Mouse (Mus musculus) limb, embryonic 11.5 days (tissue): ENCODE measurements at regions not wholly inside any gene's neighbourhood (a gene's known extent, or its start where the extent isn't known, plus 50 kb on each side); places are given as distances from the start of the nearest gene placed in this dataset.
"Not testable (repeated sequence)": the region's sequence is repeated elsewhere in the genome, so short reads cannot be mapped to it uniquely, and the experiment has no call there.

Experiments
- ATAC-seq: fragments of 200-750 bp; cut with Nextera tagmentation; 2 replicates; pipeline ENCODE4 v1.8.0; 2017; ENCODE audit warnings: low read depth; ENCODE audit not compliant: insufficient number of reproducible peaks, low FRiP score, low TSS enrichment
- DNase-seq: peaks from one replicate; pipeline ENCODE4 v3.0.0-alpha.2; 2015; ENCODE audit warnings: low spot score
- H3K27ac ChIP-seq: fragments of 300-500 bp; sonication (generic); replicated peaks from 2 replicates; pipeline ENCODE4 v1.5.1; 2014; ENCODE audit warnings: low read depth, mild to moderate bottlenecking, low read length
- H3K27me3 ChIP-seq: fragments of 300-500 bp; sonication (generic); 2 replicates; pipeline ENCODE4 v1.6.1; 2014; ENCODE audit warnings: mild to moderate bottlenecking, low read length, mixed read lengths; ENCODE audit not compliant: control insufficient read depth, insufficient read depth
- H3K36me3 ChIP-seq: fragments of 300-500 bp; sonication (generic); 2 replicates; pipeline ENCODE4 v1.6.1; 2014; ENCODE audit warnings: mild to moderate bottlenecking, low read length, moderate library complexity, mixed read lengths; ENCODE audit not compliant: control insufficient read depth, insufficient read depth
- H3K4me1 ChIP-seq: fragments of 300-500 bp; sonication (generic); 2 replicates; pipeline ENCODE4 v1.6.1; 2014; ENCODE audit warnings: low read length, mixed read lengths; ENCODE audit not compliant: control insufficient read depth, insufficient read depth
- H3K4me2 ChIP-seq: fragments of 300-500 bp; sonication (generic); 2 replicates; pipeline ENCODE4 v1.6.1; 2014; ENCODE audit warnings: low read depth, mild to moderate bottlenecking, moderate library complexity; ENCODE audit not compliant: severe bottlenecking
- H3K4me3 ChIP-seq: fragments of 300-500 bp; sonication (generic); 2 replicates; pipeline ENCODE4 v1.5.1; 2014; ENCODE audit warnings: low read depth, low read length
- H3K9ac ChIP-seq: fragments of 300-500 bp; sonication (generic); 2 replicates; pipeline ENCODE4 v1.6.1; 2014; ENCODE audit warnings: mild to moderate bottlenecking, low read length
- H3K9me3 ChIP-seq: fragments of 300-500 bp; sonication (generic); 2 replicates; pipeline ENCODE4 v1.6.1; 2016; ENCODE audit warnings: low read length; ENCODE audit not compliant: control insufficient read depth
- WGBS: fragments of 180-500 bp; shearing (Covaris S2); extraction: QIAGEN DNeasy Blood & Tissue Kit; methylation state at CpG from one replicate; pipeline ENCODE4 v1.1.7; 2014; 5-methylcytosine and 5-hydroxymethylcytosine counted together

- H3K4me2 ChIP-seq: no peak overlapping the region
- H3K27ac ChIP-seq: no peak overlapping the region
- no peaks in the 10 kb centered on the region for H3K36me3 ChIP-seq
- WGBS: 83% methylated on average over 2 of the region's 2 CpGs
- ATAC-seq (no peak), DNase-seq (no peak)
- H3K27me3 ChIP-seq: no peaks in the 10 kb centered on the region
- no peaks in the 10 kb centered on the region for H3K4me1 ChIP-seq
- no peak overlapping the region for H3K4me3 ChIP-seq
- no peaks in the 10 kb centered on the region for H3K9me3 ChIP-seq
- no peak overlapping the region for H3K9ac ChIP-seq
Observed at GRCm38 (mm10) chr5:4248422-4248821, 56.3 kb downstream of the Mterf1b start.

- not testable (repeated sequence) for H3K27me3 ChIP-seq, H3K4me2 ChIP-seq, H3K27ac ChIP-seq, H3K36me3 ChIP-seq, H3K9ac ChIP-seq, ATAC-seq, H3K4me3 ChIP-seq, H3K4me1 ChIP-seq, DNase-seq, H3K9me3 ChIP-seq
- WGBS: 85% methylated on average over 5 of the region's 5 CpGs
Observed at GRCm38 (mm10) chr5:4254280-4254679, 62.1 kb downstream of the Mterf1b start.

- no peak overlapping the region for H3K4me3 ChIP-seq
- no peak overlapping the region for H3K4me2 ChIP-seq
- peaks cover 4% of the 10 kb centered on the region; the same call in 1 of the 2 replicates for H3K4me1 ChIP-seq
- 13% methylated on average over 12 of the region's 12 CpGs for WGBS
- H3K27ac ChIP-seq: no peak overlapping the region
- no peak overlapping the region for H3K9ac ChIP-seq
- ATAC-seq: peak; percentile 54; the same call in 1 of the 2 replicates
- no peaks in the 10 kb centered on the region for H3K27me3 ChIP-seq
- H3K36me3 ChIP-seq: no peaks in the 10 kb centered on the region
- H3K9me3 ChIP-seq: no peaks in the 10 kb centered on the region
- DNase-seq: peak; percentile 53
Observed at GRCm38 (mm10) chr5:4257048-4257750, 65.0 kb downstream of the Mterf1b start.

GRCm38 (mm10) chr5:4259260-4259659 is 67.1 kb downstream of the Mterf1b start:
- WGBS: 94% methylated on average over 4 of the region's 4 CpGs
- no peaks in the 10 kb centered on the region for H3K36me3 ChIP-seq
- DNase-seq (no peak), ATAC-seq (no peak)
- H3K4me1 ChIP-seq: peaks cover 4% of the 10 kb centered on the region; the same call in 1 of the 2 replicates
- H3K4me2 ChIP-seq: no peak overlapping the region
- no peak overlapping the region for H3K27ac ChIP-seq
- no peaks in the 10 kb centered on the region for H3K9me3 ChIP-seq
- no peak overlapping the region for H3K4me3 ChIP-seq
- H3K9ac ChIP-seq: no peak overlapping the region
- no peaks in the 10 kb centered on the region for H3K27me3 ChIP-seq

GRCm38 (mm10) chr5:4262666-4263065 is 70.5 kb downstream of the Mterf1b start:
- WGBS: 96% methylated on average over 1 of the region's 1 CpGs
- Histone ChIP-seq H3K4me1 (peaks cover 4% of the 10 kb centered on the region; the same call in 1 of the 2 replicates), H3K36me3 (no peaks in the 10 kb centered on the region), H3K9ac (no peak overlapping the region), H3K4me2 (no peak overlapping the region), H3K27ac (no peak overlapping the region), H3K9me3 (no peaks in the 10 kb centered on the region), H3K27me3 (no peaks in the 10 kb centered on the region), H3K4me3 (no peak overlapping the region)
- no peak for DNase-seq
- no peak for ATAC-seq

- peak; percentile 36 for DNase-seq
- 61% methylated on average over 5 of the region's 5 CpGs for WGBS
- Histone ChIP-seq H3K27ac (no peak overlapping the region), H3K4me1 (no peaks in the 10 kb centered on the region), H3K4me2 (no peak overlapping the region), H3K9me3 (no peaks in the 10 kb centered on the region), H3K9ac (no peak overlapping the region), H3K36me3 (no peaks in the 10 kb centered on the region), H3K27me3 (no peaks in the 10 kb centered on the region), H3K4me3 (no peak overlapping the region)
- no peak for ATAC-seq
Observed at GRCm38 (mm10) chr5:4263560-4264160, 71.5 kb downstream of the Mterf1b start.

GRCm38 (mm10) chr5:4267717-4268116 is 75.5 kb downstream of the Mterf1b start:
- Histone ChIP-seq H3K4me2 (no peak overlapping the region), H3K4me3 (no peak overlapping the region), H3K9ac (no peak overlapping the region), H3K27ac (no peak overlapping the region), H3K36me3 (no peaks in the 10 kb centered on the region), H3K27me3 (no peaks in the 10 kb centered on the region), H3K9me3 (no peaks in the 10 kb centered on the region), H3K4me1 (no peaks in the 10 kb centered on the region)
- ATAC-seq: no peak
- no peak for DNase-seq
- 89% methylated on average over 2 of the region's 2 CpGs for WGBS

- Histone ChIP-seq H3K36me3 (no peaks in the 10 kb centered on the region), H3K4me3 (no peak overlapping the region), H3K9ac (no peak overlapping the region), H3K27ac (no peak overlapping the region), H3K4me1 (no peaks in the 10 kb centered on the region), H3K9me3 (no peaks in the 10 kb centered on the region), H3K27me3 (no peaks in the 10 kb centered on the region), H3K4me2 (no peak overlapping the region)
- WGBS: 91% methylated on average over 5 of the region's 5 CpGs
- DNase-seq (no peak), ATAC-seq (no peak)
Observed at GRCm38 (mm10) chr5:4273001-4273400, 80.8 kb downstream of the Mterf1b start.
